Comparison of ENCODE assay signal across 8 mouse cellular contexts in the genomic region with DNA sequence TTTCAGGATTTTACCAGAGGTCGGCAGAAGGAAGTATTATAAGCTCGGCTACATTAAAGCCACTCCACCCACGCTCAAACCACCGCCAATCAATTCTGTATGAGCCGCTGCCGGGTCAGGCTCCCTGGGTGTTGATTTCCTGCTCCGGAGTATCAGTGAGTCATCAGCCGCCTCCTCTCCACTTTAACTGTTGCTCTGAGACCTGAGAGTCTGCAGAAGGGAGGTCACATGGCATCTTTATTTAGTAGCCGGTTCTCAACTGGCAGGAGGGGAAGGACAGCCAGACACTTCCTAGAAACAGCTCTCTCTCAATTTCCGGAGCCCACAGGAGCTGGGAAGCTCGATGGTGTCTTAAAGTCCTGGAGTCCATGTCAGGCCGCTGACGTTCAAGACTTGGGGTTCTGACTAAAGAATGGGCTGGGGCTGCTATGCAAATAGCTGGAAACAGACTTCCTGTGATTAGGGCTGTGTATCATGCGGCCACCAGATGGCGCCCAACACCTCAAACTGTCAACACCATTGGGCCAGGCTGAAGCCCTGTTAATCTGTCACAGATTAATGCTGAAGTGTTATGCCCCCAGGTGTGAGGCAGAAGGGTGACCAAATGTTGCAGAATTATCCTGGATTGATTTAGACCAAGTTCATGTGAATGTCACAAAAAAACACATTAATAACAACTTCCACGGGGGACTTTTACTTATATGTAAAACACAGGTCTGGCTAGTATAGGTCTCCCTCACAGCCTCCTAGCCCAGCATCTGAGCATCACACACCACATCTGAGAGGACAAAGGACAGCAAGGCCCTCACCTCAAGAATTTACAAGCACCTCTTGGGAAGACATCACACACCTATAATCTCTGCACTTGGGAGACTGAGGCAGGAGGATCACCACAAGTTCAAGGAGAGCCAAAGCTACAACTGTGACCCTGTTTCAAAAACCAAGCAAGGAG.
DNase-seq lines count a peak whose midpoint lies in the region; ATAC-seq and TF ChIP-seq lines count a peak whose summit lies in the region.

No protein-coding gene starts in this region.

- ATAC-seq in Patski, result peak; percentile 86
- peak; percentile 82 for ATAC-seq in hindbrain, embryonic 13.5 days (ENCODE audit: low FRiP score)

- peaks cover 13% of the 10 kb centered on the region for H3K4me1 ChIP-seq in hindbrain, embryonic 13.5 days (replicated peaks)

- H3K9me3 ChIP-seq in hindbrain, embryonic 13.5 days, result no peaks in the 10 kb centered on the region

- CTCF ChIA-PET in Patski (lab: Charles Lee), result interaction anchor here (0.7 to 3.0 kb wide), 7 partner anchors 11 to 126 kb away, joined by 3 to 12 read pairs (median 4); a partner anchor contains a TSS

- POLR2A ChIA-PET in Patski (lab: Charles Lee), result interaction anchor here (1.1 kb wide), 1 partner anchor 53 kb away, joined by 4 read pairs; no protein-coding TSS in a partner anchor

- in situ Hi-C loops in Patski (cut with MboI; ENCODE audit: low pct_unique_long_range_greater_than_20kb), result loop anchor here (5.0 to 10.0 kb wide), 2 partner anchors 96 to 198 kb away; a partner anchor contains a TSS

- H3K4me2 ChIP-seq in hindbrain, embryonic 13.5 days, result peak overlapping the region; percentile 44

- H3K9ac ChIP-seq in hindbrain, embryonic 13.5 days, result no peak overlapping the region

- H3K36me3 ChIP-seq in hindbrain, embryonic 13.5 days, result no peaks in the 10 kb centered on the region

- H3K4me3 ChIP-seq in hindbrain, embryonic 13.5 days, result peak overlapping the region; percentile 19; the same call in 1 of the 2 replicates

- peak; percentile 96 for TF ChIP-seq CTCF in Patski (IDR thresholded peaks at IDR 0.05)

- H3K27ac ChIP-seq in hindbrain, embryonic 13.5 days, result no peak overlapping the region

- no peaks in the 10 kb centered on the region for H3K27me3 ChIP-seq in Patski
- 0 out of 2 replicates have a peak, but pooled peaks cover 4% of the 10 kb centered on the region for H3K27me3 ChIP-seq in hindbrain, embryonic 13.5 days

- WGBS in hindbrain, embryonic 13.5 days, result 16% methylated on average over 16 of the region's 16 CpGs

- peak; percentile 46 for DNase-seq in Patski (ENCODE audit: low read depth, low spot score)
- DNase-seq in cerebellum, postnatal 10 days, result peak; percentile 90 to 92
- peak; percentile 48 to 76 for DNase-seq in frontal cortex, postnatal 14 days (ENCODE audit: low spot score in 2 of 2)
- peak; percentile 74 to 89 for DNase-seq in layer of hippocampus, postnatal 25 days (ENCODE audit: extremely low spot score in 1 of 2, low spot score in 1 of 2)
- DNase-seq in lung, postnatal 25 days (ENCODE audit: low spot score), result peak; percentile 81
- DNase-seq in retina, embryonic 14.5 days (ENCODE audit: low spot score), result peak; percentile 91
- DNase-seq in thymus, postnatal 4 days, result peak; percentile 87
